Mouse (Mus musculus) testis, postnatal 10 days (tissue): Measurements from ENCODE around the gene Vsx1.

Experiments
- DNase-seq: peaks from one replicate; pipeline ENCODE4 v3.0.0; 2021; ENCODE audit warnings: low spot score

The Vsx1 gene

GRCm38 (mm10) chr2:150689223-150689800 is at the start of gene Vsx1:
Gene Vsx1, minus strand, starts transcription at chr2:150689360.
- DNase-seq, result no peak

GRCm38 (mm10) chr2:150737881-150738280 is 48.7 kb upstream of the Vsx1 start:
- peak; percentile 47 for DNase-seq

GRCm38 (mm10) chr2:150735756-150736576 is 46.8 kb upstream of the Vsx1 start:
- DNase-seq, result no peak

GRCm38 (mm10) chr2:150712167-150712674 is 23.1 kb upstream of the Vsx1 start:
- no peak for DNase-seq

GRCm38 (mm10) chr2:150691481-150692170 is 2.5 kb upstream of the Vsx1 start:
- DNase-seq, result no peak

GRCm38 (mm10) chr2:150690216-150690615 is 1.1 kb upstream of the Vsx1 start:
- no peak for DNase-seq

- peak; percentile 56 for DNase-seq
Observed at GRCm38 (mm10) chr2:150688541-150689186, 496 bp downstream of the Vsx1 start.

- no peak for DNase-seq
Observed at GRCm38 (mm10) chr2:150687871-150688540, 1.2 kb downstream of the Vsx1 start.

GRCm38 (mm10) chr2:150685389-150685788 is 3.8 kb downstream of the Vsx1 start:
- DNase-seq, result no peak

- no peak for DNase-seq
Observed at GRCm38 (mm10) chr2:150684451-150684850, 4.7 kb downstream of the Vsx1 start.

- DNase-seq, result no peak
Observed at GRCm38 (mm10) chr2:150681581-150681980, 7.6 kb downstream of the Vsx1 start.

GRCm38 (mm10) chr2:150678392-150678791 is 10.8 kb downstream of the Vsx1 start:
- DNase-seq, result peak; percentile 90

- no peak for DNase-seq
Observed at GRCm38 (mm10) chr2:150675525-150675924, 13.6 kb downstream of the Vsx1 start.

GRCm38 (mm10) chr2:150674900-150675299 is 14.3 kb downstream of the Vsx1 start:
- DNase-seq, result peak; percentile 77

GRCm38 (mm10) chr2:150673929-150674328 is 15.2 kb downstream of the Vsx1 start:
- DNase-seq, result no peak

- no peak for DNase-seq
Observed at GRCm38 (mm10) chr2:150671609-150672290, 17.4 kb downstream of the Vsx1 start.

- no peak for DNase-seq
Observed at GRCm38 (mm10) chr2:150670926-150671325, 18.2 kb downstream of the Vsx1 start.

- DNase-seq, result peak; percentile 60
Observed at GRCm38 (mm10) chr2:150669454-150670045, 19.6 kb downstream of the Vsx1 start.

GRCm38 (mm10) chr2:150668956-150669355 is 20.2 kb downstream of the Vsx1 start:
- DNase-seq, result no peak
